Mouse (Mus musculus) thymus, adult 2 months (tissue): ENCODE data around the gene Foxn2. TPM values are rescaled to one million over a fixed set of nuclear protein-coding genes. Genes with fewer than 3 reads are reported as not detected.
A peak's percentile ranks its signal among the peaks of the same experiment; 100 is the strongest.

Experiments
- DNase-seq: peaks from one replicate; pipeline ENCODE4 v3.0.0; 2021
- H3K27ac ChIP-seq: fragments of 200-500 bp; 2 replicates; pipeline ENCODE4 v1.5.1; 2012; ENCODE audit warnings: low read length, control low read depth; ENCODE audit not compliant: control insufficient read depth, insufficient read depth
- H3K27me3 ChIP-seq: fragments of 200-500 bp; 2 replicates; pipeline ENCODE4 v1.6.1; 2012; ENCODE audit warnings: mild to moderate bottlenecking, low read length, moderate library complexity, mixed read lengths; ENCODE audit not compliant: control insufficient read depth, insufficient read depth
- H3K36me3 ChIP-seq: fragments of 200-500 bp; 2 replicates; pipeline ENCODE4 v1.6.1; 2012; ENCODE audit warnings: mild to moderate bottlenecking, low read length, moderate library complexity; ENCODE audit not compliant: control insufficient read depth, insufficient read depth
- H3K4me1 ChIP-seq: fragments of 200-500 bp; replicated peaks from 2 replicates; pipeline ENCODE4 v1.6.1; 2012; ENCODE audit warnings: low read length; ENCODE audit not compliant: control insufficient read depth, insufficient read depth
- H3K4me3 ChIP-seq: fragments of 200-500 bp; 2 replicates; pipeline ENCODE4 v1.5.1; 2012; ENCODE audit warnings: mild to moderate bottlenecking, low read length, control low read depth, moderate library complexity; ENCODE audit not compliant: control insufficient read depth, insufficient read depth
- CTCF ChIP-seq: fragments of 200-500 bp; IDR thresholded peaks from 2 replicates; pipeline ENCODE4 v1.5.1; 2012; ENCODE audit warnings: mild to moderate bottlenecking, control low read depth, low read length, moderate library complexity, borderline replicate concordance; ENCODE audit not compliant: control insufficient read depth, poor library complexity, insufficient read depth; ENCODE audit errors: extremely low read depth
- POLR2A ChIP-seq: fragments of 200-500 bp; IDR thresholded peaks from 2 replicates; pipeline ENCODE4 v1.6.1; 2012; ENCODE audit warnings: mild to moderate bottlenecking, low read length, control low read depth, moderate library complexity; ENCODE audit not compliant: control insufficient read depth, poor library complexity, insufficient read depth; ENCODE audit errors: extremely low read depth
- WGBS: fragments of 180-500 bp; shearing (Covaris S2); methylation state at CpG from one replicate; pipeline ENCODE4 v1.1.7; 2018; 5-methylcytosine and 5-hydroxymethylcytosine counted together
- polyA plus RNA-seq: library from polyadenylated mRNA; depleted of rRNA; stranded (reverse); fragments of >200 nt; gene quantifications from 2 replicates; pipeline ENCODE4 v1.2.3, GENCODE M21; 2012

The Foxn2 gene
- polyA plus RNA-seq, 1 experiment: 11.0 TPM

DNA sequence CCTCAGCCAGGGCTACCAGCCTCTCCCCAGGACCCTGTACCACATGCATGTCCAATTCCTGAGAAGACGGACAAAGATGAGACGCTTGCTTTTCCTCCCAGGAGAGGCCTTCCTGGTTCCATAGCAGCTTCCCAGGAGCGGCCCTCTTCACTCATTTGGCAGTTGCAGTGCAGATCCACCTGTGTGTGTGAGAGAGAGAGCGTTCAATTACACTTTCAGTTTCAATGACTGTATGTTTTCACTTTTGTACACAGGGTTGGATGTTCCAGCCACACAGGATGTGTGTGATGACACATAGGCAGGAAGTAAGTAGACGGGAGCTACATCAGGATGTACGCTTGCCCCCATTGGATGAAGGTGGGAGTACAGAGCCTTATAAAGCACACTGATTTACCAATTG, 37.2 kb upstream of the Foxn2 start:
- peak overlapping the region; percentile 24 for H3K4me3 ChIP-seq
- DNase-seq: peak; percentile 42
- H3K4me1 ChIP-seq: peaks cover 11% of the 10 kb centered on the region
- peak overlapping the region; percentile 55 for H3K27ac ChIP-seq
- H3K36me3 ChIP-seq: no peaks in the 10 kb centered on the region
- no peak for TF ChIP-seq CTCF
- no peak for TF ChIP-seq POLR2A
- H3K27me3 ChIP-seq: no peaks in the 10 kb centered on the region
- 34% methylated on average over 6 of the region's 6 CpGs for WGBS

DNA sequence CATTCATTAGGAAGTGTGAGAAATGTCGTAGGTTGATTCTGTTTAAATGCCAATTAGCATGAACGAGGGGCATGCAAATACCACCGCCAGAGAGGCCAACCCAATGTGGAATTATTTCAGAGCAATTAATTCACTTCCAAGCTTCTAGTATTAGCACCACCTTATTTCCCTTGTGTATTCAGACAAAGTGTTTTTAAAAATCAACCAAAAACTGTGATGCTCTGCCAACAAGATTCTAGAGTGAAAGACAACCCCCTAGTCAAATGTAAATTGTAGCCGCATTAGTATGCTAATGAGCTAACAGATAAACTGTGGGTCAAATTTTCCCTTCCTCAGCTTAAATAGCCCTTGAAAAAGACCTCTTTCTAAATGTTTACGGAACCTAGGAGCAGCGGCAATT, 36.0 kb upstream of the Foxn2 start:
- 82% methylated on average over 6 of the region's 6 CpGs for WGBS
- no peak overlapping the region for H3K27ac ChIP-seq
- H3K4me1 ChIP-seq: peaks cover 11% of the 10 kb centered on the region
- no peaks in the 10 kb centered on the region for H3K36me3 ChIP-seq
- no peak for DNase-seq
- TF ChIP-seq POLR2A: no peak
- TF ChIP-seq CTCF: no peak
- no peaks in the 10 kb centered on the region for H3K27me3 ChIP-seq
- H3K4me3 ChIP-seq: no peak overlapping the region

DNA sequence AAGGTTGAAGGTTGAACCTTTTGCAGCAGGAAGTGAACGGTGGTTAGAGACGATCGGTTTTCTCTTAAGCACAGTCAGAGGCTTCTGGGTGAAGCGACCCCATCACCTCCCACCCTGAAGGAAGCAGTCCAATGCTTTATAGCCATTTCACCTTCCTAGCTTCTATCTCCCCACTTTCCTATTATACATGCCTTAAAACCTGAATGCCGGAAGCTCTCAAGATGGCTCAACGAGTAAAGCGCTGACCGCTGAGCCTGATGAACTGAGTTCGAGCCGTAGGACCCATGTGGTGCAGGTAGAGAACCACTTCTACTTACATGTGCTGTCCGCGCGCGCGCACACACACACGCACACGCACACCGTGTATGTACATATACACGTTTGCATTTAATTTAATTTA, 35.4 kb upstream of the Foxn2 start:
- Histone ChIP-seq H3K27me3 (no peaks in the 10 kb centered on the region), H3K4me1 (peaks cover 11% of the 10 kb centered on the region), H3K4me3 (peak overlapping the region; percentile 31), H3K27ac (no peak overlapping the region), H3K36me3 (no peaks in the 10 kb centered on the region)
- peak; percentile 5 for DNase-seq
- TF ChIP-seq POLR2A (no peak), CTCF (no peak)
- 41% methylated on average over 19 of the region's 19 CpGs for WGBS

DNA sequence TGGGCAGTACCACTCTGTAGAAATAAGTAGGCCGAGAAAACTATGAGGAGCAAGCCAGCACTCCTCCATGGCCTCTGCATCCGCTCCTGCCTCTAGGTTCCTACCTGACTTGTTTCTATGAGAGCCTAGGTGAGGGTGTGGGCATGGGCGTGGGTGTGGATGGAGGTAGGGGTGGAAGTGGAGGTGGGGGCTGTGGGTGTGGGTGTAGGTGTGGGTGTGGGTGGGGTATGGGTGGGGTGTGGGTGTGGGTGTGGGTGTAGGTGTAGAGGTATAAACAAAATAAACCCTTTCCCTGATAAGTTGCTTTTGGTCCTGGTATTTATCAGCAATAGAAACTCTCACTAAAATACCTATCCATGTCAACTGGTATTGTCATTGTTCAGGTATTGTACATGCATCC, 30.8 kb upstream of the Foxn2 start:
- TF ChIP-seq CTCF (no peak), POLR2A (no peak)
- no peak overlapping the region for H3K4me3 ChIP-seq
- H3K4me1 ChIP-seq: peaks cover 5% of the 10 kb centered on the region; the same call in 1 of the 2 replicates
- no peaks in the 10 kb centered on the region for H3K27me3 ChIP-seq
- DNase-seq: no peak
- no peak overlapping the region for H3K27ac ChIP-seq
- H3K36me3 ChIP-seq: no peaks in the 10 kb centered on the region
- WGBS: 94% methylated on average over 3 of the region's 3 CpGs

DNA sequence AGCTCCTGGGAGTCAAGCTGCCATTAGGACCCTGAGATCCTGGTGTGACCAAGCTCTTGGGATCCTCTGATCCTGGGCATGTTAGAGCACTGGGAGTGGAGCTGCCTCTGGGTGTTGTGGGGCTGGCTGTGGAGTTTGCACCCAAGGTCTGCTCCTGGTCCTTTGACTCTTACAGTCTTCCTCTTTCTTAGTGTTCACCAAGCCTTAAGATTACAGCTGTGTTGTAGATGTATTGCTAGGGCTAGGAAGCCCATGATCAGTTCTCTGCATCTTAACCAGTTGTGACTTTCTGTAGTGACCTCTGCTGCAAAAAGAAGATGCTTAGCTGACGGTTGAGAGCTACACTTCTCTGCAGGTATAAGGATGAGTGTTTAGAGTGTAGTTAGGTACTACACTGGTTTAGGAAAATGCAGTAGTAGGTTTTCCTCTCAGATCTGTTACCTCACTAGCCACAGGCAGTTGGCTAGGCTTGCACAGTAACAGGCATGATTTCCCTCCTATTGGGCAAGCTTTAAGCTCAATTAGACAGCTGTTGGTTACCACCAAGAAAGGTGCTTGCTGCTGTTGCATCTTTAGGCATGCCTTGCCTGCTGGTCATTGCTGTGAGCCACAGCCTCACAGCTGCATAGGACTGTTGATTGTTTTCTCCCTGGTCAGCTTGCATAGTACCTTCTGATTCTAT, 27.2 kb upstream of the Foxn2 start:
- Histone ChIP-seq H3K27ac (no peak overlapping the region), H3K4me1 (no peaks in the 10 kb centered on the region), H3K27me3 (no peaks in the 10 kb centered on the region), H3K4me3 (no peak overlapping the region), H3K36me3 (no peaks in the 10 kb centered on the region)
- no peak for DNase-seq
- TF ChIP-seq CTCF: no peak
- no peak for TF ChIP-seq POLR2A
- WGBS: 100% methylated on average over 1 of the region's 1 CpGs

DNA sequence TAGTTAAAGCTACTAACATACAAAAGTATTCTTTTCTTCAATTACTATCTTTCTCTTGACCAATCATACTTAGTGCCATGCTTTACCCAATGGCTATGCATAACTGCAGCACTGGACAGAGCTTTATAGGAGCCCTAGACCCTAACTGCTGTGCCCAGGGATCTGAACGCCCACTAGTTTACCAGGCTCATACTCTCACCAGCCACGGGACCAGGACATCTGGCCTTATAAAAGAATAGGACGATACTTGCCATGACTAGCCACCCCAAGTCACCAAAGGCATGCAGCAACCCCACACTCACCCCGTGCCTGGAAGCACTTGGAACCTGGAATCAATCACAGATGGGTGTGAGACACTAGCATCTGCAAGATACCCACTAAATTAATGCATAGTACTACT, 20.1 kb upstream of the Foxn2 start:
- no peaks in the 10 kb centered on the region for H3K36me3 ChIP-seq
- H3K27ac ChIP-seq: no peak overlapping the region
- TF ChIP-seq POLR2A (no peak), CTCF (no peak)
- no peak for DNase-seq
- no peaks in the 10 kb centered on the region for H3K4me1 ChIP-seq
- no peaks in the 10 kb centered on the region for H3K27me3 ChIP-seq
- no peak overlapping the region for H3K4me3 ChIP-seq
- WGBS: 94% methylated on average over 4 of the region's 4 CpGs

DNA sequence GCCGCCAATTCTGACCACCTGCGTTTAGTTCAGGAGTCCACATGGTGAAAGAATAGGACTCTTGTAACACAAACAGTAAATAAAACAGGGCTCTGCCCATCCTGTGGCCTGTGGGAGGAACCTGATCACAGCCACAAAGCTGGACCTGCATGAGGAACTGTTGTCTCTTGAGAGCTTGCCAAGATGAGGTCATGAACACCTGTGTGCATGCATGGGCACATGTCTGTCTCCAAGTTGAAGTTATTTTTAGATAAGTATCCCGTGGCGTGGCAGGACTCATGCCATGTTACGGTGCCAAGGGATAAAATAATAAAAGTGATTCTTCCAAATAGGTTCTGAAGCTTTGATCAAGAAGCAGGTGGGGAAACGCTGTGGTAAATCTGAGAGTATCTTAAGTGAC, 19.3 kb upstream of the Foxn2 start:
- no peak for DNase-seq
- TF ChIP-seq CTCF: no peak
- no peak for TF ChIP-seq POLR2A
- H3K27me3 ChIP-seq: no peaks in the 10 kb centered on the region
- no peak overlapping the region for H3K4me3 ChIP-seq
- WGBS: 48% methylated on average over 6 of the region's 6 CpGs
- H3K27ac ChIP-seq: no peak overlapping the region
- no peaks in the 10 kb centered on the region for H3K4me1 ChIP-seq
- H3K36me3 ChIP-seq: no peaks in the 10 kb centered on the region
